Mouse (Mus musculus) heart, postnatal 0 days (tissue): ENCODE measurements around the gene Bptf. TPM values are rescaled to one million over a fixed set of nuclear protein-coding genes. Genes with fewer than 3 reads are reported as not detected.

ENCODE experiments used
- ATAC-seq: fragments of 200-750 bp; cut with Nextera tagmentation; 2 replicates; pipeline ENCODE4 v1.8.0; 2017; ENCODE audit warnings: low read depth, moderate number of reproducible peaks, moderate library complexity; ENCODE audit not compliant: insufficient read depth
- DNase-seq: peaks from one replicate; pipeline ENCODE4 v3.0.0-alpha.2; 2016; ENCODE audit warnings: low spot score
- H3K27ac ChIP-seq: fragments of 300-500 bp; sonication (generic); 2 replicates; pipeline ENCODE4 v1.5.1; 2014; ENCODE audit warnings: low read depth, mild to moderate bottlenecking
- H3K27me3 ChIP-seq: fragments of 300-500 bp; sonication (generic); 2 replicates; pipeline ENCODE4 v1.6.1; 2014; ENCODE audit warnings: low read length, mixed read lengths; ENCODE audit not compliant: control insufficient read depth, insufficient read depth
- H3K36me3 ChIP-seq: fragments of 300-500 bp; sonication (generic); replicated peaks from 2 replicates; pipeline ENCODE4 v1.6.1; 2014; ENCODE audit warnings: low read length, mixed read lengths; ENCODE audit not compliant: control insufficient read depth, insufficient read depth
- H3K4me1 ChIP-seq: fragments of 300-500 bp; sonication (generic); 2 replicates; pipeline ENCODE4 v1.6.1; 2014; ENCODE audit warnings: antibody characterized with exemption; ENCODE audit not compliant: control insufficient read depth, insufficient read depth
- H3K4me2 ChIP-seq: fragments of 300-500 bp; sonication (generic); 2 replicates; pipeline ENCODE4 v1.6.1; 2014; ENCODE audit warnings: low read depth, mild to moderate bottlenecking, low read length, moderate library complexity
- H3K4me3 ChIP-seq: fragments of 300-500 bp; sonication (generic); 2 replicates; pipeline ENCODE4 v1.5.1; 2014; ENCODE audit warnings: low read depth, low read length
- H3K9ac ChIP-seq: fragments of 300-500 bp; sonication (generic); replicated peaks from 2 replicates; pipeline ENCODE4 v1.6.1; 2014; ENCODE audit warnings: low read depth, low read length, mixed read lengths
- H3K9me3 ChIP-seq: fragments of 300-500 bp; sonication (generic); replicated peaks from 2 replicates; pipeline ENCODE4 v1.6.1; 2016; ENCODE audit warnings: low read length; ENCODE audit not compliant: control insufficient read depth
- CTCF ChIP-seq: IDR thresholded peaks from 2 replicates; pipeline ENCODE4 v1.5.1; 2016; ENCODE audit warnings: antibody characterized with exemption, control low read depth, low read depth
- EP300 ChIP-seq: IDR thresholded peaks from 2 replicates; pipeline ENCODE4 v1.6.1; 2016; ENCODE audit warnings: antibody characterized with exemption, low read depth
- WGBS: fragments of 180-500 bp; shearing (Covaris S2); extraction: QIAGEN DNeasy Blood & Tissue Kit; methylation state at CpG from one replicate; pipeline ENCODE4 v1.1.7; 2014; 5-methylcytosine and 5-hydroxymethylcytosine counted together
- polyA plus RNA-seq: library from polyadenylated mRNA; unstranded; fragments of >200 nt; fragmentation: Nextera tagmentation; extraction: Ambion mirVana; gene quantifications from 2 replicates; pipeline ENCODE4 v1.2.1, GENCODE M21; 2015
- total RNA-seq: library from RNA; depleted of rRNA; stranded (reverse); fragments of >200 nt; gene quantifications from 2 replicates; pipeline ENCODE4 v1.2.3, GENCODE M21; 2014; ENCODE audit warnings: low replicate concordance

Bptf gene
- total and polyA plus RNA-seq, 2 experiments from 2014 or later: 11.8 to 13.7 TPM

- WGBS: under 1% methylated on average over 87 of the region's 107 CpGs
- H3K4me3 ChIP-seq: peak overlapping the region; percentile 63
- no peaks in the 10 kb centered on the region for H3K36me3 ChIP-seq
- no peak for TF ChIP-seq EP300
- no peak for TF ChIP-seq CTCF
- no peaks in the 10 kb centered on the region for H3K9me3 ChIP-seq
- peak overlapping the region; percentile 84 for H3K4me2 ChIP-seq
- H3K27me3 ChIP-seq: peaks cover 4% of the 10 kb centered on the region; the same call in 1 of the 2 replicates
- peaks cover 13% of the 10 kb centered on the region; the same call in 1 of the 2 replicates for H3K4me1 ChIP-seq
- peak overlapping the region; percentile 80 for H3K27ac ChIP-seq
- DNase-seq: peak; percentile 88
- peak; percentile 89 for ATAC-seq
- H3K9ac ChIP-seq: peak overlapping the region; percentile 59
Observed at GRCm38 (mm10) chr11:107027431-107028274, 104.3 kb downstream of the Bptf start.

DNA sequence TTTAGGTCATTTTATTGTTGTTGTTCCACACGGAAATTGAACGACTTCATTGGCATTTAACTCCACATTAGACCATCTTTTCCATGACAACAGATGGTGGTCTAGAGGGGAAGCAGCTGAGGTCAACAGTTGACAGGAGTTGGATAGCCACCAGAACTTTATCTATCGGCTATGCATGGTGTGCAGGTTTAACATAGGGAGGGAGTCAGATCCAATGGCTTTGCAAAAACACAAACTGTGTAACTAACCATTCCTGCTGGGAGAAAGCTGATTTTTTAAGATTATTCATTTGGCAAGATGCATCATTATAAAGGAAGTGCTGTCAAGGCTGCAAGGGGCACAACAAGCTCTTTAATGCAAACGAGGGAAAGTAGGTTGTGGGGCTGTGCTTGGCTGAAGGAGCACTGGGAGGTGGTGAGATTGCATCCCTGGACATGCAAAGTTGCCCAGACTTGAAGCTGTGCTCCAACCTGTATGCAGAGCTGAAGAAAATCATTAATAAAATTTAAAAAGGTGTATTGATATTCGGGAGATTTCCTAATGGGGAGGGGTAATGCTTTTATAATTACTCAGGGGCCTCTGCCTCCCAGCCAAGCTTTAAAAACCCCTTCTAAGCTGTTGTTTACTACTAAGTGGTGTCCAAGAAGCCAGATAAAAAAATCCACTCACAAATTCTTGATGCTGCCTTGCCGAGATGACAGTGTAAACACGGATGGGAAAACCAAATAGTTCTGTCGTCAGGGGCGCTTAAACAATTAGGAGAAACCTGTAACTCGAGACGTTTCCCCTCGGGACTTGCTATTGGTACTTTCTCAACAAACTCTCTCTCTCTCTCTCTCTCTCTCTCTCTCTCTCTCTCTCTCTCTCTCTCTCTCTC, 105.1 kb downstream of the Bptf start:
- H3K9ac ChIP-seq: no peak overlapping the region
- ATAC-seq (no peak), DNase-seq (no peak)
- H3K4me2 ChIP-seq: peak overlapping the region; percentile 84
- H3K27me3 ChIP-seq: peaks cover 4% of the 10 kb centered on the region; the same call in 1 of the 2 replicates
- TF ChIP-seq EP300 (no peak), CTCF (no peak)
- H3K4me3 ChIP-seq: peak overlapping the region; percentile 63
- WGBS: 16% methylated on average over 12 of the region's 12 CpGs
- H3K27ac ChIP-seq: 0 out of 2 replicates have a peak overlapping the region, but pooled peaks have one; percentile 25
- peaks cover 13% of the 10 kb centered on the region; the same call in 1 of the 2 replicates for H3K4me1 ChIP-seq
- no peaks in the 10 kb centered on the region for H3K9me3 ChIP-seq
- no peaks in the 10 kb centered on the region for H3K36me3 ChIP-seq

DNA sequence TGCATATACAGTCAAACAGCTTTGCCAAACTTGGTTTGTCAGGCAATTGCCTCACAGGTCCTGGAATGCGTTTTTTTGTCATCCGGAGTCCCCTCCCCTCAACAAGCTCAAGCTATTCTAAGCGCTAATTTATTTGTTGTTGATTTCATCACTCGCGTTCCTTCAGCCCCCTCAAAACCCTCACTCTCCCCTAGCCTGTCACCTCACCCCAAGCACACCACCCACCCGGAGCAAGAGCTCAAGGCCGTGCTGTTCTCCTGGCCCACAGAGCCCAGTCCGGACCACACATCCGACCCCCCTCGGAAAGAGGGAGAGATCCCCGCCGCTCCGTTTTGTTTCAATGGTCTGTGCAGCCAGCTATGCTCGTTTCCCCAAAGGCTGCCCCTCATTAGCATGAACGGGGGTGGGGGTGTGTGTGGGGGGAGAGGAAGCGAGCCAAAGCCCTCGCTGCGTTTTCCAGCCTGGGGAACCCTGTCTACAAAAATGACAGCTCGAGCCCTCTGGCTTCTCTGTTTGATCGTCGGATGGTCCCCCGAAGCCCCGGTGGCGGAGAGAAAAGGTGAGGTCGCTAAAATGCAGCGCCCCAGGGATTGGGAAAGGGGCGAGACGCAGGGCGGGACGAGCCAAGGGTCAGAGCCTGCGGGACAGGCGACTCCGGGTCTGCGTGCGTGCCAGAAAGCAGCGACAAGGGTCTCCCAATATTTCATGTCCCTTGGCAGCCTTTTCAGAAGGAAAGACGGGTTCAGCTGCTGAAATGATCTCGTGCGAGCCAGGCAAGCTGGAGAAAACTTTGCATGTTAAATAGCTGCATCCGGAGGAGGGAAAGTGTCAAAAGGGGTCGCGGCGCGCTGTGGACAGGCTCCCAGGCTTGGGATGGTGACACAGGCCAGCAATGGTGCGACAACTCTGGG, 106.3 kb downstream of the Bptf start, which contains the start of gene 1810010H24Rik:
TSS of gene 1810010H24Rik (plus strand) at position 271 of the 911 bp plus-strand sequence.
- Histone ChIP-seq H3K27ac (peak within 1 kb of the TSS; percentile 36), H3K4me1 (peaks cover 13% of the 10 kb centered on the region; the same call in 1 of the 2 replicates), H3K36me3 (no peaks in the 10 kb centered on the region), H3K9ac (peak within 1 kb of the TSS; percentile 62), H3K27me3 (peaks cover 4% of the 10 kb centered on the region; the same call in 1 of the 2 replicates), H3K9me3 (no peaks in the 10 kb centered on the region), H3K4me3 (peak within 1 kb of the TSS; percentile 52), H3K4me2 (peak within 1 kb of the TSS; percentile 84)
- ATAC-seq (no peak), DNase-seq (peak; percentile 28)
- TF ChIP-seq EP300 (no peak), CTCF (no peak)
- WGBS: under 1% methylated on average over 45 of the region's 45 CpGs

- DNase-seq: no peak
- TF ChIP-seq CTCF (no peak), EP300 (no peak)
- Histone ChIP-seq H3K4me2 (no peak overlapping the region), H3K4me1 (peaks cover 13% of the 10 kb centered on the region; the same call in 1 of the 2 replicates), H3K27me3 (peaks cover 4% of the 10 kb centered on the region; the same call in 1 of the 2 replicates), H3K9me3 (no peaks in the 10 kb centered on the region), H3K36me3 (no peaks in the 10 kb centered on the region), H3K9ac (no peak overlapping the region), H3K27ac (no peak overlapping the region), H3K4me3 (no peak overlapping the region)
- WGBS: 57% methylated on average over 4 of the region's 4 CpGs
- ATAC-seq: no peak
Observed at GRCm38 (mm10) chr11:107024406-107024805, 107.5 kb downstream of the Bptf start.
